Mouse (Mus musculus) forebrain, embryonic 13.5 days (tissue): ENCODE measurements around the gene Lhfp. TPM values are rescaled to one million over a fixed set of nuclear protein-coding genes. Genes with fewer than 3 reads are reported as not detected.

Experiments used
- ATAC-seq: fragments of 200-750 bp; cut with Nextera tagmentation; 2 replicates; pipeline ENCODE4 v1.8.0; 2017
- H3K27ac ChIP-seq: fragments of 300-500 bp; sonication (generic); 2 replicates; pipeline ENCODE4 v1.5.1; 2015; ENCODE audit warnings: inconsistent platforms, mild to moderate bottlenecking, moderate library complexity
- H3K27me3 ChIP-seq: fragments of 300-500 bp; sonication (generic); 2 replicates; pipeline ENCODE4 v1.6.1; 2015; ENCODE audit warnings: mild to moderate bottlenecking, inconsistent platforms
- H3K36me3 ChIP-seq: fragments of 300-500 bp; sonication (generic); 2 replicates; pipeline ENCODE4 v1.6.1; 2015; ENCODE audit warnings: mild to moderate bottlenecking, inconsistent platforms; ENCODE audit not compliant: poor library complexity, severe bottlenecking
- H3K4me1 ChIP-seq: fragments of 300-500 bp; sonication (generic); 2 replicates; pipeline ENCODE4 v1.6.1; 2015; ENCODE audit warnings: inconsistent platforms
- H3K4me2 ChIP-seq: fragments of 300-500 bp; sonication (generic); 2 replicates; pipeline ENCODE4 v1.6.1; 2015; ENCODE audit warnings: inconsistent platforms, mild to moderate bottlenecking, moderate library complexity
- H3K4me3 ChIP-seq: fragments of 300-500 bp; sonication (generic); 2 replicates; pipeline ENCODE4 v1.5.1; 2015; ENCODE audit warnings: mild to moderate bottlenecking, inconsistent platforms
- H3K9ac ChIP-seq: fragments of 300-500 bp; sonication (generic); 2 replicates; pipeline ENCODE4 v1.6.1; 2015; ENCODE audit warnings: mild to moderate bottlenecking, inconsistent platforms
- H3K9me3 ChIP-seq: fragments of 300-500 bp; sonication (generic); replicated peaks from 2 replicates; pipeline ENCODE4 v1.6.1; 2016; ENCODE audit warnings: inconsistent platforms
- WGBS: fragments of 180-500 bp; shearing (Covaris S2); methylation state at CpG from one replicate; pipeline ENCODE4 v1.1.7; 2015; 5-methylcytosine and 5-hydroxymethylcytosine counted together
- polyA plus RNA-seq: library from polyadenylated mRNA; unstranded; fragments of >200 nt; fragmentation: Nextera tagmentation; extraction: Ambion mirVana; gene quantifications from 2 replicates; pipeline ENCODE4 v1.2.1, GENCODE M21; 2015

Gene Lhfp
- 23.9 and 27.3 TPM in 2 replicates for polyA plus RNA-seq

GRCm38 (mm10) chr3:53041411-53042239, at the start of gene Lhfp:
Lhfp (plus strand) TSS chr3:53041528.
- WGBS = under 1% methylated on average over 54 of the region's 58 CpGs
- no peaks in the 10 kb centered on the region for H3K9me3 ChIP-seq
- no peaks in the 10 kb centered on the region for H3K36me3 ChIP-seq

GRCm38 (mm10) chr3:52993296-52993695, 48.0 kb upstream of the Lhfp start:
- 88% methylated on average over 10 of the region's 10 CpGs for WGBS
- no peaks in the 10 kb centered on the region for H3K27me3 ChIP-seq
- no peak overlapping the region for H3K4me2 ChIP-seq
- no peaks in the 10 kb centered on the region for H3K4me1 ChIP-seq
- H3K36me3 ChIP-seq = peaks cover 83% of the 10 kb centered on the region
- H3K9me3 ChIP-seq = no peaks in the 10 kb centered on the region
- no peak overlapping the region for H3K27ac ChIP-seq
- ATAC-seq = no peak
- H3K9ac ChIP-seq = no peak overlapping the region
- no peak overlapping the region for H3K4me3 ChIP-seq

More at GRCm38 (mm10) chr3:53041411-53042239, at the start of gene Lhfp:
- ATAC-seq = peak; percentile 96
- Histone ChIP-seq H3K4me1 (peaks cover 24% of the 10 kb centered on the region), H3K27me3 (no peaks in the 10 kb centered on the region), H3K4me2 (peak within 1 kb of the TSS; percentile 90), H3K9ac (peak within 1 kb of the TSS; percentile 73), H3K27ac (peak within 1 kb of the TSS; percentile 32), H3K4me3 (peak within 1 kb of the TSS; percentile 66)

- Histone ChIP-seq H3K36me3 (peaks cover 79% of the 10 kb centered on the region), H3K27me3 (no peaks in the 10 kb centered on the region), H3K4me2 (no peak overlapping the region), H3K27ac (no peak overlapping the region), H3K9ac (no peak overlapping the region), H3K4me1 (no peaks in the 10 kb centered on the region), H3K4me3 (no peak overlapping the region), H3K9me3 (no peaks in the 10 kb centered on the region)
- no peak for ATAC-seq
- 67% methylated on average over 5 of the region's 5 CpGs for WGBS
Measured at GRCm38 (mm10) chr3:52994666-52995065, 46.7 kb upstream of the Lhfp start.

- H3K27ac ChIP-seq = no peak overlapping the region
- no peaks in the 10 kb centered on the region for H3K27me3 ChIP-seq
- H3K9ac ChIP-seq = no peak overlapping the region
- no peak overlapping the region for H3K4me3 ChIP-seq
- H3K4me2 ChIP-seq = no peak overlapping the region
- H3K36me3 ChIP-seq = peaks cover 80% of the 10 kb centered on the region
- no peak for ATAC-seq
- WGBS = 93% methylated on average over 5 of the region's 5 CpGs
- H3K9me3 ChIP-seq = no peaks in the 10 kb centered on the region
- H3K4me1 ChIP-seq = no peaks in the 10 kb centered on the region
Measured at GRCm38 (mm10) chr3:52996635-52997034, 44.7 kb upstream of the Lhfp start.

- no peaks in the 10 kb centered on the region for H3K27me3 ChIP-seq
- ATAC-seq = no peak
- peaks cover 81% of the 10 kb centered on the region for H3K36me3 ChIP-seq
- H3K9ac ChIP-seq = no peak overlapping the region
- H3K9me3 ChIP-seq = no peaks in the 10 kb centered on the region
- no peak overlapping the region for H3K27ac ChIP-seq
- H3K4me2 ChIP-seq = no peak overlapping the region
- H3K4me1 ChIP-seq = no peaks in the 10 kb centered on the region
- no peak overlapping the region for H3K4me3 ChIP-seq
- 77% methylated on average over 1 of the region's 1 CpGs for WGBS
Measured at GRCm38 (mm10) chr3:52997381-52997780, 43.9 kb upstream of the Lhfp start.

GRCm38 (mm10) chr3:52999016-52999744, 42.1 kb upstream of the Lhfp start:
- Histone ChIP-seq H3K4me3 (no peak overlapping the region), H3K9ac (no peak overlapping the region), H3K36me3 (peaks cover 70% of the 10 kb centered on the region), H3K4me1 (no peaks in the 10 kb centered on the region), H3K27me3 (no peaks in the 10 kb centered on the region), H3K27ac (no peak overlapping the region), H3K4me2 (no peak overlapping the region), H3K9me3 (no peaks in the 10 kb centered on the region)
- ATAC-seq = no peak
- 87% methylated on average over 15 of the region's 15 CpGs for WGBS

- no peak for ATAC-seq
- Histone ChIP-seq H3K4me1 (no peaks in the 10 kb centered on the region), H3K27ac (no peak overlapping the region), H3K9me3 (no peaks in the 10 kb centered on the region), H3K4me2 (no peak overlapping the region), H3K4me3 (no peak overlapping the region), H3K9ac (no peak overlapping the region), H3K36me3 (peaks cover 71% of the 10 kb centered on the region), H3K27me3 (no peaks in the 10 kb centered on the region)
- 89% methylated on average over 3 of the region's 3 CpGs for WGBS
Measured at GRCm38 (mm10) chr3:52999996-53000395, 41.3 kb upstream of the Lhfp start.

- Histone ChIP-seq H3K4me3 (no peak overlapping the region), H3K36me3 (peaks cover 73% of the 10 kb centered on the region), H3K9me3 (no peaks in the 10 kb centered on the region), H3K4me2 (no peak overlapping the region), H3K4me1 (no peaks in the 10 kb centered on the region), H3K27me3 (no peaks in the 10 kb centered on the region), H3K27ac (no peak overlapping the region), H3K9ac (no peak overlapping the region)
- ATAC-seq = no peak
- 71% methylated on average over 6 of the region's 6 CpGs for WGBS
Measured at GRCm38 (mm10) chr3:53002076-53002475, 39.3 kb upstream of the Lhfp start.

- H3K4me2 ChIP-seq = no peak overlapping the region
- WGBS = 80% methylated on average over 2 of the region's 2 CpGs
- H3K9me3 ChIP-seq = no peaks in the 10 kb centered on the region
- ATAC-seq = 0 out of 2 replicates have a peak, but pooled peaks have one; percentile 67
- no peaks in the 10 kb centered on the region for H3K4me1 ChIP-seq
- no peak overlapping the region for H3K27ac ChIP-seq
- no peak overlapping the region for H3K9ac ChIP-seq
- H3K27me3 ChIP-seq = no peaks in the 10 kb centered on the region
- peaks cover 74% of the 10 kb centered on the region for H3K36me3 ChIP-seq
- H3K4me3 ChIP-seq = no peak overlapping the region
Measured at GRCm38 (mm10) chr3:53004406-53005114, 36.8 kb upstream of the Lhfp start.

GRCm38 (mm10) chr3:53007411-53007810, 33.9 kb upstream of the Lhfp start:
- 95% methylated on average over 8 of the region's 8 CpGs for WGBS
- no peaks in the 10 kb centered on the region for H3K27me3 ChIP-seq
- H3K27ac ChIP-seq = no peak overlapping the region
- ATAC-seq = no peak
- H3K4me2 ChIP-seq = no peak overlapping the region
- no peak overlapping the region for H3K9ac ChIP-seq
- no peaks in the 10 kb centered on the region for H3K4me1 ChIP-seq
- H3K36me3 ChIP-seq = peaks cover 67% of the 10 kb centered on the region
- H3K9me3 ChIP-seq = no peaks in the 10 kb centered on the region
- H3K4me3 ChIP-seq = no peak overlapping the region

GRCm38 (mm10) chr3:53016436-53017340, 24.6 kb upstream of the Lhfp start, which contains the start of gene Cog6:
Cog6 (minus strand) TSS chr3:53017237.
- ATAC-seq = peak; percentile 95
- Histone ChIP-seq H3K4me3 (peak within 1 kb of the TSS; percentile 79), H3K4me2 (peak within 1 kb of the TSS; percentile 76), H3K27me3 (no peaks in the 10 kb centered on the region), H3K9me3 (no peaks in the 10 kb centered on the region), H3K27ac (0 out of 2 replicates have a peak within 1 kb of the TSS, but pooled peaks have one; percentile 25), H3K4me1 (peaks cover 9% of the 10 kb centered on the region), H3K9ac (peak within 1 kb of the TSS; percentile 83), H3K36me3 (peaks cover 25% of the 10 kb centered on the region)
- WGBS = 6% methylated on average over 53 of the region's 53 CpGs
